Mouse (Mus musculus) bone marrow macrophage, adult 2 months (primary cell): ENCODE results near the gene Grin2b.

Source experiments
- CTCF ChIP-seq: IDR thresholded peaks from 2 replicates; pipeline ENCODE4 v1.5.1; 2012; ENCODE audit warnings: low read depth, mild to moderate bottlenecking, low read length, moderate library complexity
- POLR2A ChIP-seq: IDR thresholded peaks from 2 replicates; pipeline ENCODE4 v1.6.1; 2012; ENCODE audit warnings: mild to moderate bottlenecking, low read depth, low read length, borderline replicate concordance

DNA sequence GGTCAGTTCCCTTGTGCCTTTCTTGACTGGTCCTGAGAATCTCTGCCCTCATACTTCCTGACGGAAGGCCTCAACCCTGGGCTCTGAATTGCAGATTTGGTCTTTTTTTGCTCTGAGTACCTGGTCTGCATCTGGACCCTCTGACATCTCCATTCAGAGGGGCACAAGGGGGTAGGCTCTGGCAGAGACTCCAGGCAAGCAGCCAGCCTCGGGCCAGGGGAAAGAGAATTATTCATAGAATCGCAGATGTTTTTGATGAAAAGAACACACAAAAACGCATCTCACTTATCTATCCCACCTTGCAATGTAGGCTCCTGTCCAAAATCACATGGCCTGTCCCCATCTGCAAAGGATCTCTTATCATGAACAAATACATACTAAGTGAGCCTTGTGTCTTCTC lies 147.5 kb downstream of the Grin2b start:
- no peak for TF ChIP-seq POLR2A
- no peak for TF ChIP-seq CTCF
